Mouse (Mus musculus) forebrain, embryonic 16.5 days (tissue): ENCODE measurements around the gene Gm8127. TPM values are rescaled to one million over a fixed set of nuclear protein-coding genes. Genes with fewer than 3 reads are reported as not detected.
"Not testable (repeated sequence)": the region's sequence is repeated elsewhere in the genome, so short reads cannot be mapped to it uniquely, and the experiment has no call there.

Experiments used
- ATAC-seq: fragments of 200-750 bp; cut with Nextera tagmentation; 2 replicates; pipeline ENCODE4 v1.8.0; 2017; ENCODE audit warnings: mild to moderate bottlenecking, moderate library complexity
- H3K27ac ChIP-seq: fragments of 300-500 bp; sonication (generic); 2 replicates; pipeline ENCODE4 v1.5.1; 2014; ENCODE audit warnings: low read length, control low read depth
- H3K27me3 ChIP-seq: fragments of 300-500 bp; sonication (generic); replicated peaks from 2 replicates; pipeline ENCODE4 v1.6.1; 2014; ENCODE audit warnings: low read length; ENCODE audit not compliant: control insufficient read depth, insufficient read depth
- H3K36me3 ChIP-seq: fragments of 300-500 bp; sonication (generic); 2 replicates; pipeline ENCODE4 v1.6.1; 2014; ENCODE audit not compliant: control insufficient read depth, insufficient read depth
- H3K4me1 ChIP-seq: fragments of 300-500 bp; sonication (generic); replicated peaks from 2 replicates; pipeline ENCODE4 v1.6.1; 2014; ENCODE audit warnings: low read length; ENCODE audit not compliant: control insufficient read depth, insufficient read depth
- H3K4me2 ChIP-seq: fragments of 300-500 bp; sonication (generic); 2 replicates; pipeline ENCODE4 v1.6.1; 2014; ENCODE audit warnings: mild to moderate bottlenecking, low read length, control low read depth
- H3K4me3 ChIP-seq: fragments of 300-500 bp; sonication (generic); replicated peaks from 2 replicates; pipeline ENCODE4 v1.5.1; 2014; ENCODE audit warnings: mild to moderate bottlenecking, low read length, control low read depth
- H3K9ac ChIP-seq: fragments of 300-500 bp; sonication (generic); replicated peaks from 2 replicates; pipeline ENCODE4 v1.6.1; 2014; ENCODE audit warnings: low read depth, low read length, control low read depth
- H3K9me3 ChIP-seq: fragments of 300-500 bp; sonication (generic); 2 replicates; pipeline ENCODE4 v1.6.1; 2016; ENCODE audit warnings: low read length; ENCODE audit not compliant: control insufficient read depth
- WGBS: fragments of 180-500 bp; shearing (Covaris S2); extraction: QIAGEN DNeasy Blood & Tissue Kit; methylation state at CpG from one replicate; pipeline ENCODE4 v1.1.7; 2014; 5-methylcytosine and 5-hydroxymethylcytosine counted together
- polyA plus RNA-seq: library from polyadenylated mRNA; unstranded; fragments of >200 nt; fragmentation: Nextera tagmentation; extraction: Ambion mirVana; gene quantifications from 2 replicates; pipeline ENCODE4 v1.2.1, GENCODE M21; 2015

Gene Gm8127
- not detected in 2 replicates for polyA plus RNA-seq

GRCm38 (mm10) chr14:43293503-43293902 is at the start of gene Gm8127:
Gene Gm8127, minus strand, starts transcription at chr14:43293832.
- WGBS: 91% methylated on average over 3 of the region's 3 CpGs
- H3K4me1 ChIP-seq, H3K9ac ChIP-seq, H3K4me2 ChIP-seq, H3K9me3 ChIP-seq, H3K27me3 ChIP-seq, H3K27ac ChIP-seq, H3K36me3 ChIP-seq, H3K4me3 ChIP-seq, ATAC-seq: not testable (repeated sequence)

GRCm38 (mm10) chr14:43337646-43338045 is 44.0 kb upstream of the Gm8127 start:
- WGBS: 68% methylated on average over 1 of the region's 1 CpGs
- not testable (repeated sequence) for H3K4me2 ChIP-seq, H3K27me3 ChIP-seq, ATAC-seq, H3K9ac ChIP-seq, H3K4me1 ChIP-seq, H3K36me3 ChIP-seq, H3K4me3 ChIP-seq, H3K27ac ChIP-seq, H3K9me3 ChIP-seq

- H3K9ac ChIP-seq, H3K27ac ChIP-seq, ATAC-seq, H3K9me3 ChIP-seq, H3K4me1 ChIP-seq, H3K36me3 ChIP-seq, H3K4me2 ChIP-seq, H3K4me3 ChIP-seq, H3K27me3 ChIP-seq: not testable (repeated sequence)
- WGBS: 92% methylated on average over 9 of the region's 11 CpGs
These were observed 37.8 kb upstream of the Gm8127 start for GRCm38 (mm10) chr14:43331362-43331880.

- H3K4me2 ChIP-seq, H3K4me3 ChIP-seq, H3K27me3 ChIP-seq, H3K27ac ChIP-seq, H3K9me3 ChIP-seq, H3K36me3 ChIP-seq, ATAC-seq, H3K9ac ChIP-seq, H3K4me1 ChIP-seq: not testable (repeated sequence)
- 45% methylated on average over 2 of the region's 2 CpGs for WGBS
These were observed 35.0 kb upstream of the Gm8127 start for GRCm38 (mm10) chr14:43328603-43329002.

- H3K9ac ChIP-seq, H3K27ac ChIP-seq, H3K27me3 ChIP-seq, H3K4me3 ChIP-seq, H3K9me3 ChIP-seq, ATAC-seq, H3K4me1 ChIP-seq, H3K36me3 ChIP-seq, H3K4me2 ChIP-seq: not testable (repeated sequence)
These were observed 25.9 kb upstream of the Gm8127 start for GRCm38 (mm10) chr14:43319516-43319915.

GRCm38 (mm10) chr14:43278681-43279080 is 15.0 kb downstream of the Gm8127 start:
- H3K27me3 ChIP-seq, H3K27ac ChIP-seq, H3K36me3 ChIP-seq, H3K4me2 ChIP-seq, H3K4me3 ChIP-seq, H3K9me3 ChIP-seq, H3K9ac ChIP-seq, H3K4me1 ChIP-seq, ATAC-seq: not testable (repeated sequence)
- WGBS: 90% methylated on average over 3 of the region's 3 CpGs

- WGBS: 74% methylated on average over 4 of the region's 4 CpGs
These were observed 15.5 kb downstream of the Gm8127 start for GRCm38 (mm10) chr14:43278146-43278545.

GRCm38 (mm10) chr14:43277468-43277867 is 16.2 kb downstream of the Gm8127 start:
- not testable (repeated sequence) for H3K4me2 ChIP-seq, H3K4me3 ChIP-seq, H3K9me3 ChIP-seq, H3K27ac ChIP-seq, H3K27me3 ChIP-seq, H3K4me1 ChIP-seq, ATAC-seq, H3K9ac ChIP-seq, H3K36me3 ChIP-seq
- 70% methylated on average over 2 of the region's 2 CpGs for WGBS

More at GRCm38 (mm10) chr14:43278146-43278545, 15.5 kb downstream of the Gm8127 start:
- H3K27ac ChIP-seq, H3K9ac ChIP-seq, H3K27me3 ChIP-seq, H3K36me3 ChIP-seq, ATAC-seq, H3K4me2 ChIP-seq, H3K9me3 ChIP-seq, H3K4me1 ChIP-seq, H3K4me3 ChIP-seq: not testable (repeated sequence)

- not testable (repeated sequence) for H3K9me3 ChIP-seq, H3K36me3 ChIP-seq, H3K4me1 ChIP-seq, H3K9ac ChIP-seq, H3K4me2 ChIP-seq, H3K27ac ChIP-seq, H3K27me3 ChIP-seq, H3K4me3 ChIP-seq, ATAC-seq
- 91% methylated on average over 1 of the region's 1 CpGs for WGBS
These were observed 17.9 kb downstream of the Gm8127 start for GRCm38 (mm10) chr14:43275752-43276151.

GRCm38 (mm10) chr14:43274986-43275511 is 18.6 kb downstream of the Gm8127 start, which contains the start of gene Gm9732:
Gene Gm9732, plus strand, starts transcription at chr14:43275036.
- not testable (repeated sequence) for H3K9me3 ChIP-seq, ATAC-seq, H3K36me3 ChIP-seq, H3K9ac ChIP-seq, H3K27ac ChIP-seq, H3K4me3 ChIP-seq, H3K27me3 ChIP-seq, H3K4me1 ChIP-seq, H3K4me2 ChIP-seq
- WGBS: 83% methylated on average over 8 of the region's 8 CpGs
